Mouse (Mus musculus): Measurements from ENCODE around the gene Myl7. TPM values are rescaled to one million over a fixed set of nuclear protein-coding genes. Genes with fewer than 3 reads are reported as not detected.

The Myl7 gene
- polyA plus RNA-seq, 1 experiment = not detected

DNA sequence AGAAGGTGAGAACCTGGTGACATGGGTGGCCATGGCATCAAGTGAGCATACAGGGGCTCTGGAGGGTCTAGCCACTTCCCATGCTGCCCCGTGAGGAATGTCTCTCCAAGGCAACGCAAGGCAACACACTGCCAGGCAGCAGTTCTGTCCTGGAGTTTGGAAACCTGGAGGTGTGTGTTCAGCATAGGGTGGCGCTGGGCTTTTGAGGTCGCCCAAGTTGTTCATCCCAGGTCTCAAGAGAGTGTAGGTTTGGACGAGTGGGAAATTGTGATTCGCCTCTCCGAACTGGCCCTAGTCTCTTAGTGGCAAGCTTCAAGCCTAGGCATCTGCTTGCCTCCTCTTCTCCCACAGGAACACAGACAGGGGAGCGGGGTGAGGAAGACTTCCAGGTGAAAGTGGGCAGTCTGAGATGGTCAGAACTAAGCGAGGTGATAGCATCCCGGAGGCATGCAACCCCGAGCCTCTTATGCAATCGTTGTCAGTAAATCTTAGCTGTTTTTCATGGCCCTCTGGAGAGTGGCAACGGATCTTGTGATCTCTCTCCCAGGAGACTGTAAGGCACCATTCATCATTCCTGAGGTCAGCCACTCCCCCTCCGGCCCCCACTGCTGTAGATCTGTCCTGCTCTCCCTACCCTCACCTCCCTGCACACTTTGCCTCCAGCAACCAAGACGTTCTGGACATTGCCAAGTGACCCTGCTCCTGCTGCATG, 36.0 kb downstream of the Myl7 start:
- Histone ChIP-seq H3K4me3 (ENCODE audit: insufficient read depth, low read depth, low read length) (peak overlapping the region; percentile 52), H3K27ac (replicated peaks; ENCODE audit: low read depth, low read length) (no peak overlapping the region), H3K4me1 (ENCODE audit: control insufficient read depth, insufficient read depth, insufficient read length, low read length) (no peaks in the 10 kb centered on the region)

DNA sequence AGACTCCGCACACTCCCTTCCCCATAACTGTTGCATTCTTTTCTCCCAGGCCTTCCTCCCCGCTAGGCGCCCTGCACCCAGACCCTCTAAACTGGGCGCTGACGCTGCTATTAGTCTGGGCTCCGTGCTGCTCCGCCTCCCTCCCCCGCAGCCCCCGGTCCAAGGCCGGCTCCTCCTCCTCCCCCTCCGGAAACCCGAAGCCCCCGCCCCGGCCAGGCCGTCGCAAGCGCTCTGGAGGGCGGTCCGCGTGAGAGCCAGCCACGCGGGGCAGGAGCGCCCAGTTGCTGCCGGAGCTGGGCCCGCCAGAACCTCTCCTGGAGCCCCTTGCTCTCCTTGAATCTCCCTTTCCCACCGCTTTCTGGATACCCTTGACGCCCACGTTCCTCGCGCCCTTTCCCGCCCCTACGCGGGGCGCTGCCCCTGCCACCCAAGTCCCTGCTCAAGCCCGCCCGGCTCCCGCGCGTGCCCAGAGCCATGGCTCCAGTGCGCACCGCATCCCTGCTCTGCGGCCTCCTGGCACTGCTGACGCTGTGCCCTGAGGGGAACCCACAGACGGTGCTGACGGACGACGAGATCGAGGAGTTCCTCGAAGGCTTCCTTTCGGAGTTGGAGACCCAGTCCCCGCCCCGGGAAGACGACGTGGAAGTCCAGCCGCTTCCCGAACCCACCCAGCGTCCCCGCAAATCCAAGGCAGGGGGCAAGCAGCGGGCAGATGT, 36.7 kb downstream of the Myl7 start, which contains the start of gene Aebp1:
Gene Aebp1, plus strand, starts transcription at position 270 of the 716 bp plus-strand sequence.
- H3K4me1 ChIP-seq (ENCODE audit: control insufficient read depth, insufficient read depth, insufficient read length, low read length) = no peaks in the 10 kb centered on the region
- no peak within 1 kb of the TSS for H3K27ac ChIP-seq (replicated peaks; ENCODE audit: low read depth, low read length)
- H3K4me3 ChIP-seq (ENCODE audit: insufficient read depth, low read depth, low read length) = peak within 1 kb of the TSS; percentile 52

DNA sequence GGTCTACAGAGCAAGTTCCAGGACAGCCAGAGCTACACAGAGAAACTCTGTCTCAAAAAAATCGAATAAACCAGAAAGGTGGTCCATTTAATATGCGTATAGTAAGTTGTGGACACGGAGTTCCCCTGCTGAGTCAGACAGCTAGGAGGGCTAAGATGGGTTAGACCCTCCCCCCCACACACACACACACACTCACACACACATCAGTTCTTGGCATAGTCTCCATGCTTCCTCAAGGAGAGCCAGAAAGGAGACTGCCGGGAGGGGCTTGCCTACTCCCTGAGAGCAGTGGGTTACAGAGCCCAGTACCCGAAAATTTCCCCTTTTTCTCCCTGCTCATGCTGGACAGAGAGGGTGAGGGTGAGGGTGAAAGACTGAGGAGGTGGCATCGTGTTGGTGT, 37.9 kb downstream of the Myl7 start:
- no peak overlapping the region for H3K4me3 ChIP-seq (ENCODE audit: insufficient read depth, low read depth, low read length)
- H3K4me1 ChIP-seq (ENCODE audit: control insufficient read depth, insufficient read depth, insufficient read length, low read length) = no peaks in the 10 kb centered on the region
- no peak overlapping the region for H3K27ac ChIP-seq (replicated peaks; ENCODE audit: low read depth, low read length)

DNA sequence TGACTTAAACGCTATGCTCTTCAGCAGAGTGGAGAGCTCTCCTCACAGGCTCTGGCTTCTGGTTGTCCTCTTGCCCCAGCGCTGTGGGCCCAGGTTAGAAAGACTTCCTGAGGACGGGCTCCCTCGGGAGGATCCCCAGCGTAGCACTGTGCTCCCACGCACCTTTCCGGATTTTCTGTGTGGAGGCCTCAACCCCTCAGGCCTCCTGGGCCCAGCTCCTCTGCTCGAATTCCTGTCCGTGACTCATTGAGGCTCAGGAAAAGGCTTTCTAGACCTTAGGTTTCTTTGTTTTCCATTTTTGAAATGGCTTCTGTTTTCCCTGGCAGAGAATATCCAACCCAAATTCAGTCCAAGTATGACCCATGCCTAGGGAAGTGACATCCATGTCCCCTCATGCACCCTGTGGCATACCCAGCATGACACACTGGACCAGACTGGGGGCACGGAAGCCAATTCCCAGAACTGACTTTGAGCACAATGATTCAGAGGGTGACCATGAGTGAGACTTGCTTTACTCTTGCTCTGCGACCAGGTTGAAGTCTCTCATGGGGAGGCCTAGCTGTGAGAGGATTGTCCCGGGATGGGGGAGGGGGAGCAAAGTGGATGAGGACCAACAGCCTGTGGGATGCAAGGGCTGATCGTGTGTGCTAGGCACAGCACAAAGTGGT, 38.6 kb downstream of the Myl7 start:
- no peaks in the 10 kb centered on the region for H3K4me1 ChIP-seq (ENCODE audit: control insufficient read depth, insufficient read depth, insufficient read length, low read length)
- no peak overlapping the region for H3K27ac ChIP-seq (replicated peaks; ENCODE audit: low read depth, low read length)
- H3K4me3 ChIP-seq (ENCODE audit: insufficient read depth, low read depth, low read length) = no peak overlapping the region

- no peak overlapping the region for H3K27ac ChIP-seq (replicated peaks; ENCODE audit: low read depth, low read length)
Observed at GRCm38 (mm10) chr11:5858723-5859122, 39.9 kb downstream of the Myl7 start.

DNA sequence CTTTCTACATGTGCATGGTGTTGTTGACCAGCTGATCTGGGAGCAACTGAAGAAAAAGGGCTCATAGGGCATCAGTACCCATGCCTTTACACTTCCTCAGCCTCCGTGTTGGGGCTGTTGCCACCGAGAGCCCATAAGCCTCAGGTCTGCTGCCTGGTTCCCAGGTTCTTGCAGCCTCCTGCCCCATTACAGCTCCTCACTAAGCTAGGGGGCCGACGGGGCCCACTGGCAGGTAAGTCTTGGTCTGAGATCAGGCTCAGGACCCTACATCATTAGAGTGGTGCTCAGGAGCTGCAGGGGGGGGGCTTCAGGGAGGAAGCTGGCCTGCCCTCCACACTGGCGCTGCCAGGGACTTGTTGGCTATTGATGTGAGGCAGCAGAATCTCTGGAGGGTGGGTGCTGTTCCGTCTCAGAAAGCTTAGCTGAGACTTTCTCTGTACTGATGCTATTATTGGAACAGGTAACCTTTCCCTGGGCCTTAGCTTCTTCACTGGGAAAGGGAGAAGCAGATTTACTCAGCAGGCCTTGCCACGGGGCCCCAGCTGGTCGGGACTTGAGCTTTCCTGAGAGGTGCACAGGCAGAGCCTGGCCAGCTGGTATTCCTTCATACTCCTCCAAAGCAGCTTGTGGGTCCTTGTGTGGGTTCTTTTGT, 42.0 kb downstream of the Myl7 start:
- Histone ChIP-seq H3K4me3 (ENCODE audit: insufficient read depth, low read depth, low read length) (no peak overlapping the region), H3K4me1 (ENCODE audit: control insufficient read depth, insufficient read depth, insufficient read length, low read length) (no peaks in the 10 kb centered on the region), H3K27ac (replicated peaks; ENCODE audit: low read depth, low read length) (no peak overlapping the region)

More at GRCm38 (mm10) chr11:5858723-5859122, 39.9 kb downstream of the Myl7 start:
- no peak overlapping the region for H3K4me3 ChIP-seq (ENCODE audit: insufficient read depth, low read depth, low read length)
- H3K4me1 ChIP-seq (ENCODE audit: control insufficient read depth, insufficient read depth, insufficient read length, low read length) = no peaks in the 10 kb centered on the region

- Histone ChIP-seq H3K4me3 (ENCODE audit: insufficient read depth, low read depth, low read length) (no peak overlapping the region), H3K4me1 (ENCODE audit: control insufficient read depth, insufficient read depth, insufficient read length, low read length) (no peaks in the 10 kb centered on the region), H3K27ac (replicated peaks; ENCODE audit: low read depth, low read length) (no peak overlapping the region; the same call in 1 of the 2 replicates)
Observed at GRCm38 (mm10) chr11:5855902-5856301, 42.7 kb downstream of the Myl7 start.

DNA sequence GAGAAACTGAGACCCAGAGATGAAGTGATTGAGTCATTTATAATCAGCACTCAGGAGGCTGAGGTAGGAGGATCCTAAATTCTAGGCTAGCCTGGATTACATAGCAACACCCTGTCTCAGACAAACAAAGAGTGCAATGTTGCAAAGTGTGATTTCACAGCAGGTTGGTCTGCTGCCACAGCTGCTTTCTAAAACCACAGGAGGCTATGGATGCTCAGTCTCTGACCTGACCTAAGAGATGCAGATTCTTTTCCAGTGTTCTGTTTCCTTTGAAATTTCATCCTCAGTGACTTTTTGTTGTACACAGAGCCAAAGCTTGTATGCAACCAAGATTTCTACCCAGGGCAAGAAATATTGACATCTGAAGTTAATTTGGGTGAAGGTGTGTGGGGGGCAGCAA, 43.1 kb downstream of the Myl7 start:
- Histone ChIP-seq H3K4me3 (ENCODE audit: insufficient read depth, low read depth, low read length) (no peak overlapping the region), H3K4me1 (ENCODE audit: control insufficient read depth, insufficient read depth, insufficient read length, low read length) (no peaks in the 10 kb centered on the region), H3K27ac (replicated peaks; ENCODE audit: low read depth, low read length) (no peak overlapping the region)

DNA sequence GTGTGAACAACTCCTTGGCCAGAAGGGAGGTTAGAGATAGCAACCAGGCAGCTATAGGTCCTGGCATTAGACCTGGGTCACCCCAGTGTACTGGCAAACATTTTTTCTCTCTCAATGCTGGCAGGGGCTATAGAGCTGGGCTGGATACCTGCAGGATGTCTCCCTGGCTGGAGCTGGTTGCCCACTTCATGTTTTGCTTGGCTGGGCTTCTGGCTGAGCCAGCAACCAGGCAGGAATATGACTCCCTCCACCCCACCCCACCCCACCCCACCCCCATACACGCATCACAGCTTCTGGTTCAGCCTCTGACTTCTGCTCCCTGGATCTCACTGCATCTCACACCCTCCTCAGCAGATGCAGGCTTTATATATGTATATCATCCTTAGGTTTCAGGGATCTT, 46.3 kb downstream of the Myl7 start:
- H3K4me3 ChIP-seq (ENCODE audit: insufficient read depth, low read depth, low read length) = no peak overlapping the region
- no peak overlapping the region for H3K27ac ChIP-seq (replicated peaks; ENCODE audit: low read depth, low read length)
- no peaks in the 10 kb centered on the region for H3K4me1 ChIP-seq (ENCODE audit: control insufficient read depth, insufficient read depth, insufficient read length, low read length)

DNA sequence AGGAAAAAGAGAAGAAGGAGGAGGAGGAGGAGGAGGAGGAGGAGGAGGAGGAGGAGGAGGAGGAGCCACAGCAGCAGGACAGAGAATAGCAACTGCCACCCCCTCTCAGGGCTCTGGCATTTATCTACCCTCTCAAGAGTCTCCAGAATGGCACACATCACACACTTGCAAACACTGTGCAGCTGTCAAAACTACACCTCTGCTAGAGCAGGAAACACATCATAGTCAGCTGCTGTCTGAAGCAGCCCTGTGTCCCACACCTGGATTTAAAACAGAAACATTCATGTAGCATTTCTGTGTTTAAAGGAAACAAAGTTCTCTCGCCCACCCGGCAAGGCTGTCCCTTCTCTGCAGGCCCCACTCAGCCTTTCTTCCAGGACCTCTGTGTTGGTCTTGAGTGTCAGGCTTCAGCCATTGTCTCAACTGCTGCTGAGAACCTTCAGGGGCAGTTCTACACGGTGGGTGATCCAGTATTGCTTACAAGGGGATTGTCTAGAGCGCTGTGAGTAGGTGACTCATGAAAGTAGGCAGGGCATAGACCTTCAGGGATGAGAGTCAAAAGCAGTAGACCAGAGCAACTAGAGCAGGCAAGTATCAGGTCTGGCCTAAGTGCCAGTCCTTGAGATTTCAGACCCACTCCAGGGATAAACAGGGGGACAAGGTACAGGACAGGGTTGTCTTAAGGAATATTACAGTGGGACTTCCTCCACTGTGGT, 47.4 kb downstream of the Myl7 start:
- Histone ChIP-seq H3K4me1 (ENCODE audit: control insufficient read depth, insufficient read depth, insufficient read length, low read length) (no peaks in the 10 kb centered on the region), H3K27ac (replicated peaks; ENCODE audit: low read depth, low read length) (no peak overlapping the region), H3K4me3 (ENCODE audit: insufficient read depth, low read depth, low read length) (no peak overlapping the region)

DNA sequence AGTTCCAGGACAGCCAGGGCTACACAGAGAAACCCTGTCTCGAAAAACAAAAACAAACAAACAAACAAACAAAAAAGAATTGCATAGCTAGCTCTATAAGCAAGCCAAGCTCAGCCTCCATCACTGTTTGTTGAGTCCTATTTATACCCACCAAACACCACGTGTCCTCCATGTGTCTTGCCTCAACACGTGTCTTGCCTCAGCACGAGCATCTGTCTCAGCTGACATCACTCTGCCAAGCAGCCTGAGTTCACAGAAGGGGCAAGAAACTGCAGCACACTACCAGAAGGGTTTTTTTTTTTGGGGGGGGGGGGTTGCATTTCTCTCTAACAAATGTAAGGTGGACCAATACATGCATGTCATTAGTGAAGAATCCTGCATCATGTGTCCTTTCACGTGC, 48.1 kb downstream of the Myl7 start:
- no peak overlapping the region for H3K27ac ChIP-seq (replicated peaks; ENCODE audit: low read depth, low read length)
- no peak overlapping the region for H3K4me3 ChIP-seq (ENCODE audit: insufficient read depth, low read depth, low read length)
- no peaks in the 10 kb centered on the region for H3K4me1 ChIP-seq (ENCODE audit: control insufficient read depth, insufficient read depth, insufficient read length, low read length)

GRCm38 (mm10) chr11:5849316-5849715, 49.3 kb downstream of the Myl7 start:
- H3K27ac ChIP-seq (replicated peaks; ENCODE audit: low read depth, low read length) = no peak overlapping the region
- no peak overlapping the region for H3K4me3 ChIP-seq (ENCODE audit: insufficient read depth, low read depth, low read length)

GRCm38 (mm10) chr11:5848741-5849140, 49.8 kb downstream of the Myl7 start:
- Histone ChIP-seq H3K4me1 (ENCODE audit: control insufficient read depth, insufficient read depth, insufficient read length, low read length) (no peaks in the 10 kb centered on the region), H3K4me3 (ENCODE audit: insufficient read depth, low read depth, low read length) (no peak overlapping the region), H3K27ac (replicated peaks; ENCODE audit: low read depth, low read length) (no peak overlapping the region)

More at GRCm38 (mm10) chr11:5849316-5849715, 49.3 kb downstream of the Myl7 start:
- H3K4me1 ChIP-seq (ENCODE audit: control insufficient read depth, insufficient read depth, insufficient read length, low read length) = no peaks in the 10 kb centered on the region

GRCm38 (mm10) chr11:5846639-5847345, 51.8 kb downstream of the Myl7 start:
- Histone ChIP-seq H3K27ac (replicated peaks; ENCODE audit: low read depth, low read length) (no peak overlapping the region), H3K4me3 (ENCODE audit: insufficient read depth, low read depth, low read length) (no peak overlapping the region), H3K4me1 (ENCODE audit: control insufficient read depth, insufficient read depth, insufficient read length, low read length) (no peaks in the 10 kb centered on the region)

Data from brown adipose tissue, adult 24 weeks (tissue).